Mouse (Mus musculus) heart, embryonic 12.5 days (tissue): ENCODE measurements around the gene Pdik1l. TPM values are rescaled to one million over a fixed set of nuclear protein-coding genes. Genes with fewer than 3 reads are reported as not detected.
"Not testable (repeated sequence)": the region's sequence is repeated elsewhere in the genome, so short reads cannot be mapped to it uniquely, and the experiment has no call there.

ENCODE experiments used
- ATAC-seq: fragments of 200-750 bp; cut with Nextera tagmentation; 2 replicates; pipeline ENCODE4 v1.8.0; 2017; ENCODE audit warnings: moderate TSS enrichment, moderate library complexity; ENCODE audit not compliant: insufficient number of reproducible peaks, low FRiP score
- H3K27ac ChIP-seq: fragments of 300-500 bp; sonication (generic); 2 replicates; pipeline ENCODE4 v1.5.1; 2016; ENCODE audit warnings: mild to moderate bottlenecking, moderate library complexity; ENCODE audit not compliant: poor library complexity, severe bottlenecking
- H3K27me3 ChIP-seq: fragments of 300-500 bp; sonication (generic); replicated peaks from 2 replicates; pipeline ENCODE4 v1.6.1; 2016; ENCODE audit warnings: mild to moderate bottlenecking, moderate library complexity
- H3K36me3 ChIP-seq: fragments of 300-500 bp; sonication (generic); 2 replicates; pipeline ENCODE4 v1.6.1; 2016; ENCODE audit warnings: mild to moderate bottlenecking, moderate library complexity
- H3K4me1 ChIP-seq: fragments of 300-500 bp; sonication (generic); replicated peaks from 2 replicates; pipeline ENCODE4 v1.6.1; 2016; ENCODE audit warnings: mild to moderate bottlenecking
- H3K4me2 ChIP-seq: fragments of 300-500 bp; sonication (generic); 2 replicates; pipeline ENCODE4 v1.6.1; 2016; ENCODE audit warnings: mild to moderate bottlenecking, moderate library complexity
- H3K4me3 ChIP-seq: fragments of 300-500 bp; sonication (generic); 2 replicates; pipeline ENCODE4 v1.5.1; 2016; ENCODE audit warnings: mild to moderate bottlenecking
- H3K9ac ChIP-seq: fragments of 300-500 bp; sonication (generic); 2 replicates; pipeline ENCODE4 v1.6.1; 2016; ENCODE audit warnings: mild to moderate bottlenecking, moderate library complexity
- H3K9me3 ChIP-seq: fragments of 300-500 bp; sonication (generic); replicated peaks from 2 replicates; pipeline ENCODE4 v1.6.1; 2016; ENCODE audit warnings: mild to moderate bottlenecking, moderate library complexity
- WGBS: fragments of 180-500 bp; shearing (Covaris S2); methylation state at CpG from one replicate; pipeline ENCODE4 v1.1.7; 2016; 5-methylcytosine and 5-hydroxymethylcytosine counted together
- polyA plus RNA-seq: library from polyadenylated mRNA; unstranded; fragments of >200 nt; fragmentation: Nextera tagmentation; extraction: Ambion mirVana; gene quantifications from 2 replicates; pipeline ENCODE4 v1.2.1, GENCODE M21; 2016

Pdik1l gene
- polyA plus RNA-seq, 1 experiment from 2014 or later, result 18.1 TPM

- Histone ChIP-seq H3K4me2 (peak overlapping the region; percentile 41), H3K4me3 (no peak overlapping the region), H3K27ac (peak overlapping the region; percentile 82), H3K9ac (peak overlapping the region; percentile 42; the same call in 1 of the 2 replicates), H3K4me1 (peaks cover 42% of the 10 kb centered on the region), H3K36me3 (no peaks in the 10 kb centered on the region), H3K9me3 (peaks cover 3% of the 10 kb centered on the region; the same call in 1 of the 2 replicates), H3K27me3 (no peaks in the 10 kb centered on the region)
- peak; percentile 40; the same call in 1 of the 2 replicates for ATAC-seq
- WGBS, result 24% methylated on average over 4 of the region's 4 CpGs
These were observed 11.8 kb upstream of the Pdik1l start for GRCm38 (mm10) chr4:134299498-134299810.

GRCm38 (mm10) chr4:134298626-134299497, 11.2 kb upstream of the Pdik1l start:
- H3K4me3 ChIP-seq, result no peak overlapping the region
- H3K36me3 ChIP-seq, result no peaks in the 10 kb centered on the region
- ATAC-seq, result no peak
- H3K4me1 ChIP-seq, result peaks cover 48% of the 10 kb centered on the region
- H3K9ac ChIP-seq, result peak overlapping the region; percentile 42; the same call in 1 of the 2 replicates
- peak overlapping the region; percentile 41 for H3K4me2 ChIP-seq
- H3K27ac ChIP-seq, result peak overlapping the region; percentile 82
- no peaks in the 10 kb centered on the region for H3K27me3 ChIP-seq
- peaks cover 3% of the 10 kb centered on the region; the same call in 1 of the 2 replicates for H3K9me3 ChIP-seq
- 62% methylated on average over 19 of the region's 19 CpGs for WGBS

GRCm38 (mm10) chr4:134297369-134297768, 9.7 kb upstream of the Pdik1l start:
- no peak overlapping the region for H3K4me3 ChIP-seq
- H3K4me2 ChIP-seq, result no peak overlapping the region
- no peaks in the 10 kb centered on the region for H3K36me3 ChIP-seq
- no peak overlapping the region for H3K9ac ChIP-seq
- 89% methylated on average over 8 of the region's 8 CpGs for WGBS
- H3K4me1 ChIP-seq, result peaks cover 57% of the 10 kb centered on the region
- 0 out of 2 replicates have a peak, but pooled peaks cover 3% of the 10 kb centered on the region for H3K27me3 ChIP-seq
- no peak for ATAC-seq
- H3K9me3 ChIP-seq, result peaks cover 3% of the 10 kb centered on the region; the same call in 1 of the 2 replicates
- 0 out of 2 replicates have a peak overlapping the region, but pooled peaks have one; percentile 2 for H3K27ac ChIP-seq

GRCm38 (mm10) chr4:134296523-134296922, 8.8 kb upstream of the Pdik1l start:
- WGBS, result 89% methylated on average over 4 of the region's 4 CpGs
- H3K9ac ChIP-seq, result no peak overlapping the region
- H3K4me2 ChIP-seq, result no peak overlapping the region
- no peak for ATAC-seq
- H3K27ac ChIP-seq, result no peak overlapping the region
- H3K4me3 ChIP-seq, result no peak overlapping the region
- peaks cover 3% of the 10 kb centered on the region; the same call in 1 of the 2 replicates for H3K9me3 ChIP-seq
- peaks cover 56% of the 10 kb centered on the region for H3K4me1 ChIP-seq
- no peaks in the 10 kb centered on the region for H3K36me3 ChIP-seq
- 0 out of 2 replicates have a peak, but pooled peaks cover 3% of the 10 kb centered on the region for H3K27me3 ChIP-seq

- not testable (repeated sequence) for ATAC-seq, H3K4me3 ChIP-seq, H3K27ac ChIP-seq, H3K27me3 ChIP-seq, H3K9me3 ChIP-seq, H3K4me2 ChIP-seq, H3K9ac ChIP-seq, H3K36me3 ChIP-seq
- WGBS, result 86% methylated on average over 4 of the region's 4 CpGs
- peaks cover 56% of the 10 kb centered on the region for H3K4me1 ChIP-seq
These were observed 8.4 kb upstream of the Pdik1l start for GRCm38 (mm10) chr4:134296096-134296495.

- H3K9me3 ChIP-seq, result peaks cover 3% of the 10 kb centered on the region; the same call in 1 of the 2 replicates
- H3K4me1 ChIP-seq, result peaks cover 42% of the 10 kb centered on the region
- H3K27me3 ChIP-seq, result 0 out of 2 replicates have a peak, but pooled peaks cover 3% of the 10 kb centered on the region
- ATAC-seq, result peak; percentile 80
- peak overlapping the region; percentile 59 for H3K4me2 ChIP-seq
- peak overlapping the region; percentile 91 for H3K27ac ChIP-seq
- peak overlapping the region; percentile 17 for H3K4me3 ChIP-seq
- H3K36me3 ChIP-seq, result no peaks in the 10 kb centered on the region
- WGBS, result 19% methylated on average over 9 of the region's 9 CpGs
- peak overlapping the region; percentile 23; the same call in 1 of the 2 replicates for H3K9ac ChIP-seq
These were observed 6.0 kb upstream of the Pdik1l start for GRCm38 (mm10) chr4:134293692-134294163.

- H3K4me2 ChIP-seq, result peak overlapping the region; percentile 59
- peak overlapping the region; percentile 91 for H3K27ac ChIP-seq
- peak; percentile 27; the same call in 1 of the 2 replicates for ATAC-seq
These were observed 5.5 kb upstream of the Pdik1l start for GRCm38 (mm10) chr4:134293061-134293691.

GRCm38 (mm10) chr4:134292067-134292466, 4.4 kb upstream of the Pdik1l start:
- Histone ChIP-seq H3K27me3 (0 out of 2 replicates have a peak, but pooled peaks cover 3% of the 10 kb centered on the region), H3K9ac (no peak overlapping the region), H3K36me3 (no peaks in the 10 kb centered on the region), H3K4me3 (no peak overlapping the region), H3K27ac (peak overlapping the region; percentile 91; the same call in 1 of the 2 replicates), H3K9me3 (peaks cover 3% of the 10 kb centered on the region; the same call in 1 of the 2 replicates), H3K4me2 (no peak overlapping the region), H3K4me1 (peaks cover 42% of the 10 kb centered on the region)
- ATAC-seq, result no peak
- WGBS, result 23% methylated on average over 7 of the region's 7 CpGs

More at GRCm38 (mm10) chr4:134293061-134293691, 5.5 kb upstream of the Pdik1l start:
- peaks cover 3% of the 10 kb centered on the region; the same call in 1 of the 2 replicates for H3K9me3 ChIP-seq
- H3K36me3 ChIP-seq, result no peaks in the 10 kb centered on the region
- H3K27me3 ChIP-seq, result 0 out of 2 replicates have a peak, but pooled peaks cover 3% of the 10 kb centered on the region
- peak overlapping the region; percentile 17; the same call in 1 of the 2 replicates for H3K4me3 ChIP-seq
- 45% methylated on average over 18 of the region's 18 CpGs for WGBS
- H3K4me1 ChIP-seq, result peaks cover 44% of the 10 kb centered on the region
- peak overlapping the region; percentile 27; the same call in 1 of the 2 replicates for H3K9ac ChIP-seq

- H3K9me3 ChIP-seq, result no peaks in the 10 kb centered on the region
- peak overlapping the region; percentile 96 for H3K4me2 ChIP-seq
- H3K4me1 ChIP-seq, result peaks cover 50% of the 10 kb centered on the region
- H3K9ac ChIP-seq, result peak overlapping the region; percentile 97
- 0 out of 2 replicates have a peak, but pooled peaks cover 3% of the 10 kb centered on the region for H3K27me3 ChIP-seq
- ATAC-seq, result no peak
- WGBS, result 41% methylated on average over 11 of the region's 11 CpGs
- peak overlapping the region; percentile 94 for H3K4me3 ChIP-seq
- H3K27ac ChIP-seq, result peak overlapping the region; percentile 99
- H3K36me3 ChIP-seq, result peaks cover 7% of the 10 kb centered on the region
These were observed 932 bp upstream of the Pdik1l start for GRCm38 (mm10) chr4:134288397-134289256.

GRCm38 (mm10) chr4:134287168-134287564, 529 bp downstream of the Pdik1l start:
- under 1% methylated on average over 57 of the region's 59 CpGs for WGBS
- ATAC-seq, result peak; percentile 93
- no peaks in the 10 kb centered on the region for H3K27me3 ChIP-seq
- peak overlapping the region; percentile 97 for H3K9ac ChIP-seq
- peak overlapping the region; percentile 96 for H3K4me2 ChIP-seq
- H3K4me1 ChIP-seq, result peaks cover 36% of the 10 kb centered on the region
- H3K4me3 ChIP-seq, result peak overlapping the region; percentile 94
- peak overlapping the region; percentile 99 for H3K27ac ChIP-seq
- H3K9me3 ChIP-seq, result no peaks in the 10 kb centered on the region
- peaks cover 20% of the 10 kb centered on the region for H3K36me3 ChIP-seq
